Mouse (Mus musculus) heart, embryonic 13.5 days (tissue): ENCODE measurements around the gene Magi1. TPM values are rescaled to one million over a fixed set of nuclear protein-coding genes. Genes with fewer than 3 reads are reported as not detected.
"Not testable (repeated sequence)": the region's sequence is repeated elsewhere in the genome, so short reads cannot be mapped to it uniquely, and the experiment has no call there.

Source experiments
- ATAC-seq: fragments of 200-750 bp; cut with Nextera tagmentation; 2 replicates; pipeline ENCODE4 v1.8.0; 2017; ENCODE audit warnings: moderate TSS enrichment; ENCODE audit not compliant: insufficient number of reproducible peaks, low FRiP score, low TSS enrichment; ENCODE audit errors: extremely low read depth
- H3K27ac ChIP-seq: fragments of 300-500 bp; sonication (generic); replicated peaks from 2 replicates; pipeline ENCODE4 v1.5.1; 2015; ENCODE audit warnings: moderate library complexity, mild to moderate bottlenecking, inconsistent platforms
- H3K27me3 ChIP-seq: fragments of 300-500 bp; sonication (generic); replicated peaks from 2 replicates; pipeline ENCODE4 v1.6.1; 2015; ENCODE audit warnings: mild to moderate bottlenecking, inconsistent platforms
- H3K36me3 ChIP-seq: fragments of 300-500 bp; sonication (generic); 2 replicates; pipeline ENCODE4 v1.6.1; 2015; ENCODE audit warnings: mild to moderate bottlenecking, inconsistent platforms
- H3K4me1 ChIP-seq: fragments of 300-500 bp; sonication (generic); 2 replicates; pipeline ENCODE4 v1.6.1; 2015; ENCODE audit warnings: inconsistent platforms
- H3K4me2 ChIP-seq: fragments of 300-500 bp; sonication (generic); 2 replicates; pipeline ENCODE4 v1.6.1; 2015; ENCODE audit warnings: inconsistent platforms, mild to moderate bottlenecking, moderate library complexity
- H3K4me3 ChIP-seq: fragments of 300-500 bp; sonication (generic); 2 replicates; pipeline ENCODE4 v1.5.1; 2015; ENCODE audit warnings: moderate library complexity, mild to moderate bottlenecking, inconsistent platforms
- H3K9ac ChIP-seq: fragments of 300-500 bp; sonication (generic); 2 replicates; pipeline ENCODE4 v1.6.1; 2015; ENCODE audit warnings: inconsistent platforms, mild to moderate bottlenecking, moderate library complexity
- H3K9me3 ChIP-seq: fragments of 300-500 bp; sonication (generic); 2 replicates; pipeline ENCODE4 v1.6.1; 2016; ENCODE audit warnings: inconsistent platforms
- WGBS: fragments of 180-500 bp; shearing (Covaris S2); methylation state at CpG from one replicate; pipeline ENCODE4 v1.1.7; 2015; ENCODE audit warnings: mixed read lengths; 5-methylcytosine and 5-hydroxymethylcytosine counted together
- polyA plus RNA-seq: library from polyadenylated mRNA; unstranded; fragments of >200 nt; fragmentation: Nextera tagmentation; extraction: Ambion mirVana; gene quantifications from 2 replicates; pipeline ENCODE4 v1.2.1, GENCODE M21; 2015

Magi1 gene
- polyA plus RNA-seq, 1 experiment from 2014 or later, result 7.5 TPM

DNA sequence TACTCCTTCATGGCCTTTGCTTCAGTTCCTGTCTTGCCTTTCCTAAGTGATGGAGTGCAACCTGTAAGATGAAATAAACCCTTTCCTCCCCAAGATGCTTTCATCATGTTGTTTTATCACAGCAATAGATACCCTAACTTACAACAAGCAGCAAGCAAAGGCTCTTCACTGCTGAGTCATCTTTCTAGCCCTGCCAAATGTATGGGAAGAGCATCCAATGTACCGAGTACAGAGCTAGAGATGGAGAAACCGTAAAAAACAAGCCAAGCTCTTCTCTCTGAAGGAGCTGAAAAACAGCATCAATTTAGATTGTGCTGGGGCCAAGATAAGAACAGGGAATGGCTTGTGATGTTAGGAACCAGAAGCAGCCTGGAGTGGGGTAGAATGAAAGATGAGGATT is 270.0 kb downstream of the Magi1 start:
- no peak for ATAC-seq
- Histone ChIP-seq H3K27me3 (no peaks in the 10 kb centered on the region), H3K27ac (no peak overlapping the region), H3K36me3 (no peaks in the 10 kb centered on the region), H3K4me1 (peaks cover 3% of the 10 kb centered on the region; the same call in 1 of the 2 replicates), H3K9me3 (no peaks in the 10 kb centered on the region), H3K4me2 (no peak overlapping the region), H3K4me3 (no peak overlapping the region), H3K9ac (no peak overlapping the region)
- 57% methylated on average over 2 of the region's 2 CpGs for WGBS

GRCm38 (mm10) chr6:94011947-94012346 is 271.8 kb downstream of the Magi1 start:
- H3K4me1 ChIP-seq, result peaks cover 3% of the 10 kb centered on the region; the same call in 1 of the 2 replicates
- H3K9me3 ChIP-seq, result no peaks in the 10 kb centered on the region
- H3K9ac ChIP-seq, result no peak overlapping the region
- no peaks in the 10 kb centered on the region for H3K27me3 ChIP-seq
- 65% methylated on average over 5 of the region's 5 CpGs for WGBS
- no peak for ATAC-seq
- no peak overlapping the region for H3K27ac ChIP-seq
- H3K4me2 ChIP-seq, result no peak overlapping the region
- no peak overlapping the region for H3K4me3 ChIP-seq
- H3K36me3 ChIP-seq, result no peaks in the 10 kb centered on the region

DNA sequence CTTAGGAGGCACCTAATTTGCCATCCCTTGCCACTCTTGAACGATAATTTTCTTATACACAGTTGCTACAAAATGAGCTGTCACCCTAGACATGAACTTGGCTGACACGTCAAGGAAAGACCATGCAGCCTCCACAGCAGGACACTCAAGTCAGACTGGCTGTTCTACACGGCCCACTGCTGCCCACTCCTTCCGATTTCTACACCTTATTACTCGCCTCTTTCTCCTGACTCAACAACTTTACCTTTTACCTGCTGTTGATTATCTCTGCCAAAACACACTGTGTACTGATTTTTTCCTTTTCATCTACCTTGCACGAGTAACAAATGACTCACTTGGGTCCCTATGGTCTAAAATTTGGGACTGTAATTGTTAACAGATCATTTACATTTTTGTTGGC is 272.2 kb downstream of the Magi1 start:
- Histone ChIP-seq H3K4me1 (peaks cover 3% of the 10 kb centered on the region; the same call in 1 of the 2 replicates), H3K9ac (no peak overlapping the region), H3K27me3 (no peaks in the 10 kb centered on the region), H3K9me3 (no peaks in the 10 kb centered on the region), H3K36me3 (no peaks in the 10 kb centered on the region), H3K27ac (no peak overlapping the region), H3K4me3 (no peak overlapping the region), H3K4me2 (no peak overlapping the region)
- WGBS, result 79% methylated on average over 6 of the region's 6 CpGs
- no peak for ATAC-seq

DNA sequence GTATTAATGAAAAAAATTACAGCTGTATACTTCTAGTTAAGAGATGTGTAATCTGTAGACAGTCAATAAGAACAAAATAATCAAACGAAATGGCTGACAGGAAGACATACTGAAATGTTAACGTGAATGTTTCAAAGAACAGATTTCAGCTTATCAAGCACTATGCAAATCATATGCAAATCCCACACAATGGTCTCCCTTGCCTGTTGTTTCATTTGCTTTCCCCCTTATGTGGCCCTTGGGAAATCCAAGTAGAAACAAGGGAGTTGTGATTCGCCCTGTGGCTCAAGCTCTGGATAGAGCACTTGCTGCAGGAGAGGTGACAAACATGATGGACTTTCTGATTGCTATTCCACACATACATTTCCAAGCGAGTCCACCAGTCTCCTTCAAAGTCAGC is 275.1 kb downstream of the Magi1 start:
- H3K4me2 ChIP-seq, result no peak overlapping the region
- H3K4me1 ChIP-seq, result peaks cover 3% of the 10 kb centered on the region; the same call in 1 of the 2 replicates
- ATAC-seq, result no peak
- H3K27me3 ChIP-seq, result no peaks in the 10 kb centered on the region
- H3K9ac ChIP-seq, result no peak overlapping the region
- 72% methylated on average over 4 of the region's 4 CpGs for WGBS
- no peaks in the 10 kb centered on the region for H3K36me3 ChIP-seq
- no peaks in the 10 kb centered on the region for H3K9me3 ChIP-seq
- H3K27ac ChIP-seq, result no peak overlapping the region
- H3K4me3 ChIP-seq, result no peak overlapping the region

- H3K4me1 ChIP-seq, ATAC-seq, H3K9ac ChIP-seq, H3K4me2 ChIP-seq, H3K4me3 ChIP-seq, H3K27ac ChIP-seq, H3K27me3 ChIP-seq, H3K36me3 ChIP-seq, H3K9me3 ChIP-seq: not testable (repeated sequence)
- WGBS, result 71% methylated on average over 2 of the region's 2 CpGs
Measured at GRCm38 (mm10) chr6:94003586-94003985, 280.1 kb downstream of the Magi1 start.

DNA sequence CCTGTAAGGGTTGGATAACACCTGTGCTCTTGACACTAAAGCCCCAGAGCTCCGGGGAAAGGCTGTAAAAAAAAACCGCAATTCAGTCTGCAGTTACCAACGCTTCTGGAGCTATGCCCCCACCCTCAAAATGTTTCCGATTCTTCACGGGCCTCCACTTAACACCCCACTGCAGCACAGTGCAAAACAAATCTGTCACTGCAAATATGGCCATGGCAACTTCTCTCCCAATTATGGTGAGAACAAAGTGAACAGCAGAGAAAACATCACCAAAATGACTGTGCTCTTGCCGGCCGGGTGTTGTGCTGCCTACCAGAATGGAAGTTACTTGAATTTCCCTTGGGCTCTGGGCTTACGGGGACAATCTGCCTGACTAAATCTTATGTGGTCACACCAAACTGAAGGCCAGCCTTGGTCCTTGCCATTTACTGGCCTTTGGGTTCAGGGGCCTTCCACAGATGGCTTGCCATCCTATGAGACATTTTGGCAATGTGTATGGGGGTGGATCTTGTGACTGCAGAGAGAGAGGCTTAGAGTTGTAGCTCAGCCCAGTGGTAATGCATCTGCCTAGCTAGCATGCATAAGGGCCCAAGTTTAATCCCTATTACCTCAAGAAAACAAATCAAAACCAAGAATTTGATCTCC is 286.8 kb downstream of the Magi1 start:
- Histone ChIP-seq H3K9ac (no peak overlapping the region), H3K36me3 (no peaks in the 10 kb centered on the region), H3K4me3 (no peak overlapping the region), H3K27ac (no peak overlapping the region), H3K9me3 (no peaks in the 10 kb centered on the region), H3K4me1 (no peaks in the 10 kb centered on the region), H3K4me2 (no peak overlapping the region), H3K27me3 (no peaks in the 10 kb centered on the region)
- WGBS, result 77% methylated on average over 8 of the region's 8 CpGs
- ATAC-seq, result no peak

- Histone ChIP-seq H3K4me2 (no peak overlapping the region), H3K27me3 (no peaks in the 10 kb centered on the region), H3K36me3 (no peaks in the 10 kb centered on the region), H3K4me3 (no peak overlapping the region), H3K27ac (no peak overlapping the region), H3K9me3 (no peaks in the 10 kb centered on the region), H3K4me1 (peaks cover 26% of the 10 kb centered on the region), H3K9ac (no peak overlapping the region)
- WGBS, result 42% methylated on average over 3 of the region's 3 CpGs
- ATAC-seq, result no peak
Measured at GRCm38 (mm10) chr6:93987561-93987960, 296.2 kb downstream of the Magi1 start.

DNA sequence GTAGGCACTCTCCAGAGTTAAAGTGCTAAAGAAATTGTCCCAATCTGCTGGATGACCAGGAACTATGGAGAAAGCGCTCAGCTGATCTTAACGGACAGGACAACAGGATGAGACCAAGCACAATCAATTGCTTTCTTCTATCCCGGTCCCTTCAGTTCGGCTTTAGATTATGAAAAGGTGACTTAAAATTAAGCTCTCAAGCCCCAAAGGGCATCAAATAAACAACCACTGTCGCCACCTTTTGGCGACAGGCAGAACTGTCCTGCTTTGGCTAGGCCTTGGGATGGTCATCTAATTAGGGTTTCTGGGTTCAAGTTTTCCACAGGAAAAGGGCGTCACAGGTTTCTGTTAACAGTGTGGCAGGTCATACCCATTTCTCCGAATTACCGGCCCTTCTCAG is 298.6 kb downstream of the Magi1 start:
- Histone ChIP-seq H3K4me3 (no peak overlapping the region), H3K9me3 (no peaks in the 10 kb centered on the region), H3K9ac (no peak overlapping the region), H3K27ac (no peak overlapping the region), H3K4me1 (peaks cover 42% of the 10 kb centered on the region), H3K4me2 (no peak overlapping the region), H3K36me3 (no peaks in the 10 kb centered on the region), H3K27me3 (no peaks in the 10 kb centered on the region)
- WGBS, result 60% methylated on average over 9 of the region's 9 CpGs
- ATAC-seq, result no peak

DNA sequence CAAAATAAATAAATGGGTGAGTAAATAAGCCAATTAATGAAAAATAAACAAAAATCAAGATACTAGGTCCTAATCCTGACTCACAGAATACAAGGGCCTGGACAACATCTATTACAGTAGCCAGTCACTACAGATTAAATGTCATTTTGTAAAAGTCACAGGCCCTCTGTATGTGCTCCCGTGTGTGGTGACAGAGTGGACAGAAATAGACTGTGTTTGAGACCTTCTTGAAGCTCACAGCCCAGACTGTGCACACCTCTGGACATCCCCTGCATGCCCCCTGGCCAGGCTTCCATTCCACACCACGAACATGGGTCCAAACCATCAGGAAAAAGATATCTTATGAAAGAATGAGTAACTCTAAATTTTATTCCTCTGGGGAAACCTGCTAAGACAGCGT is 300.2 kb downstream of the Magi1 start:
- peaks cover 38% of the 10 kb centered on the region for H3K4me1 ChIP-seq
- WGBS, result 42% methylated on average over 3 of the region's 3 CpGs
- H3K36me3 ChIP-seq, result no peaks in the 10 kb centered on the region
- no peaks in the 10 kb centered on the region for H3K27me3 ChIP-seq
- peak overlapping the region; percentile 37; the same call in 1 of the 2 replicates for H3K27ac ChIP-seq
- no peak overlapping the region for H3K4me2 ChIP-seq
- H3K4me3 ChIP-seq, result no peak overlapping the region
- H3K9ac ChIP-seq, result no peak overlapping the region
- H3K9me3 ChIP-seq, result no peaks in the 10 kb centered on the region
- ATAC-seq, result no peak

DNA sequence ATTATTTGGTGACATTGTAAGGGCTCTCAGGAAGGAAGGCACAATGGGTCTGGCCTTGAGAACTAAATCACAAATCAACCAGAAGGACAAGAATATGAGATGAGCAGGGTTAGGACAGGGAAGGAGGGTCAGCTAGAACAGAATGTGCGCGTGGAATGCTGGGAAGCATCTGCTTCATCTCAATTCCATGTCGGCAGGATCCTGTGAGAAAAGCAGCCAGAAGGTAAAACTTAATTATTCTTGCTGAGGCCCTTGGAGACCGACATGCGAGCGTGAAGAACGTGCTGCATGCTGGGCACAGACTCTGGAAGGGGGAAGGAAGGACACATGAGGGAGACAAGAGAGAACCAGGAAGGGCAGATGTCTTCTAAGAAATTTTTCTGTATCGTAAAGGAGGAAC is 302.5 kb downstream of the Magi1 start:
- Histone ChIP-seq H3K4me2 (no peak overlapping the region), H3K36me3 (no peaks in the 10 kb centered on the region), H3K9me3 (peaks cover 5% of the 10 kb centered on the region; the same call in 1 of the 2 replicates), H3K4me1 (peaks cover 38% of the 10 kb centered on the region), H3K9ac (0 out of 2 replicates have a peak overlapping the region, but pooled peaks have one; percentile 37), H3K27ac (no peak overlapping the region), H3K27me3 (no peaks in the 10 kb centered on the region), H3K4me3 (no peak overlapping the region)
- WGBS, result 38% methylated on average over 8 of the region's 8 CpGs
- ATAC-seq, result no peak

DNA sequence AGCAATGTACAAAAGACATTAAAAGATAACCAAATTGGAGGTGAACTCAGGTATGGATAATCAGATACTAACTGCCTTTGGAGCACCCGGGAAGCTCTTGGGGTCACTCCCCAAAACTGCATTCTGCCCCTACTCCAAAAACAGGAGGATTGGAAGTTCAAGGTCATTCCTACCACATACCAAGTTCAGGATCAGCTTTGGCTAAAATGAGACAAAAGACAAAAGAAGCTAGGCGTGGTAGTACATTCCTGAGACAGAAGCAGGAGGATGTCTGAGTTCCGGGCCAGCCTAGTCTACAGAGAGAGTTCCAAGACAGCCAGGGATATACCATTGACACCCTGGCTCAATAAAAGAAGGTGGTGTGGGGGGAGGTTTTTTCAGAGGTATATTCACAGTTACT is 304.5 kb downstream of the Magi1 start:
- no peak for ATAC-seq
- 85% methylated on average over 3 of the region's 3 CpGs for WGBS
- no peak overlapping the region for H3K27ac ChIP-seq
- H3K9me3 ChIP-seq, result peaks cover 5% of the 10 kb centered on the region; the same call in 1 of the 2 replicates
- H3K27me3 ChIP-seq, result no peaks in the 10 kb centered on the region
- no peak overlapping the region for H3K4me2 ChIP-seq
- no peaks in the 10 kb centered on the region for H3K36me3 ChIP-seq
- no peak overlapping the region for H3K4me3 ChIP-seq
- H3K9ac ChIP-seq, result no peak overlapping the region
- H3K4me1 ChIP-seq, result peaks cover 37% of the 10 kb centered on the region

GRCm38 (mm10) chr6:93968721-93969120 is 315.0 kb downstream of the Magi1 start:
- WGBS, result 79% methylated on average over 2 of the region's 2 CpGs
- no peak overlapping the region for H3K4me2 ChIP-seq

More at GRCm38 (mm10) chr6:93968721-93969120, 315.0 kb downstream of the Magi1 start:
- no peaks in the 10 kb centered on the region for H3K36me3 ChIP-seq
- no peak overlapping the region for H3K4me3 ChIP-seq
- no peak for ATAC-seq
- H3K27ac ChIP-seq, result no peak overlapping the region
- peaks cover 23% of the 10 kb centered on the region for H3K4me1 ChIP-seq
- H3K9me3 ChIP-seq, result no peaks in the 10 kb centered on the region
- no peak overlapping the region for H3K9ac ChIP-seq
- no peaks in the 10 kb centered on the region for H3K27me3 ChIP-seq
